Mouse (Mus musculus) liver, adult 2 months (tissue): ENCODE data around the gene Hspa1l. TPM values are rescaled to one million over a fixed set of nuclear protein-coding genes. Genes with fewer than 3 reads are reported as not detected.
"Not testable (repeated sequence)": the region's sequence is repeated elsewhere in the genome, so short reads cannot be mapped to it uniquely, and the experiment has no call there.

Experiments used
- DNase-seq: peaks from one replicate; pipeline ENCODE4 v3.0.0-alpha.2; 2011; ENCODE audit warnings: low read depth, low spot score; ENCODE audit errors: extremely low read depth
- H3K27ac ChIP-seq: fragments of 200-500 bp; replicated peaks from 2 replicates; pipeline ENCODE4 v1.5.1; 2012; ENCODE audit warnings: low read depth, mild to moderate bottlenecking, control low read depth, inconsistent platforms, low read length; ENCODE audit not compliant: insufficient read depth
- H3K27me3 ChIP-seq: fragments of 200-500 bp; 2 replicates; pipeline ENCODE4 v1.6.1; 2012; ENCODE audit warnings: mild to moderate bottlenecking, moderate library complexity, low read length, inconsistent platforms; ENCODE audit not compliant: control insufficient read depth, insufficient read depth
- H3K36me3 ChIP-seq: fragments of 200-500 bp; 2 replicates; pipeline ENCODE4 v1.6.1; 2012; ENCODE audit warnings: low read length, inconsistent platforms; ENCODE audit not compliant: control insufficient read depth, insufficient read depth
- H3K4me1 ChIP-seq: fragments of 200-500 bp; 2 replicates; pipeline ENCODE4 v1.6.1; 2011; ENCODE audit warnings: low read length; ENCODE audit not compliant: control insufficient read depth, insufficient read depth
- H3K4me3 ChIP-seq: fragments of 200-500 bp; 2 replicates; pipeline ENCODE4 v1.5.1; 2011; ENCODE audit warnings: low read depth, mild to moderate bottlenecking, control low read depth, low read length, moderate library complexity; ENCODE audit not compliant: insufficient read depth
- H3K79me2 ChIP-seq: fragments of 200-500 bp; 2 replicates; pipeline ENCODE4 v1.6.1; 2012; ENCODE audit warnings: inconsistent platforms, mild to moderate bottlenecking, low read length, moderate library complexity; ENCODE audit not compliant: control insufficient read depth, insufficient read depth
- H3K9ac ChIP-seq: fragments of 200-500 bp; 2 replicates; pipeline ENCODE4 v1.6.1; 2012; ENCODE audit warnings: low read depth, mild to moderate bottlenecking, control low read depth, inconsistent platforms, low read length
- CTCF ChIP-seq: fragments of 200-500 bp; IDR thresholded peaks from 2 replicates; pipeline ENCODE4 v1.5.1; 2011; ENCODE audit warnings: low read depth, low read length, control low read depth
- POLR2A ChIP-seq: fragments of 200-500 bp; IDR thresholded peaks from 2 replicates; pipeline ENCODE4 v1.6.1; 2011; ENCODE audit warnings: low read length, control low read depth; ENCODE audit not compliant: insufficient read depth; ENCODE audit errors: extremely low read depth
- WGBS: fragments of 180-500 bp; shearing (Covaris S2); methylation state at CpG from one replicate; pipeline ENCODE4 v1.1.7; 2018; 5-methylcytosine and 5-hydroxymethylcytosine counted together
- polyA plus RNA-seq: library from polyadenylated mRNA; depleted of rRNA; stranded (reverse); fragments of >200 nt; gene quantifications from 2 replicates; pipeline ENCODE4 v1.2.3, GENCODE M21; 2012
- total RNA-seq: library from RNA; depleted of rRNA; stranded (reverse); fragments of >200 nt; gene quantifications from 2 replicates; pipeline ENCODE4 v1.2.3, GENCODE M21; 2014

Gene Hspa1l
- total and polyA plus RNA-seq, 2 experiments: 0.18 TPM; not detected in 1

DNA sequence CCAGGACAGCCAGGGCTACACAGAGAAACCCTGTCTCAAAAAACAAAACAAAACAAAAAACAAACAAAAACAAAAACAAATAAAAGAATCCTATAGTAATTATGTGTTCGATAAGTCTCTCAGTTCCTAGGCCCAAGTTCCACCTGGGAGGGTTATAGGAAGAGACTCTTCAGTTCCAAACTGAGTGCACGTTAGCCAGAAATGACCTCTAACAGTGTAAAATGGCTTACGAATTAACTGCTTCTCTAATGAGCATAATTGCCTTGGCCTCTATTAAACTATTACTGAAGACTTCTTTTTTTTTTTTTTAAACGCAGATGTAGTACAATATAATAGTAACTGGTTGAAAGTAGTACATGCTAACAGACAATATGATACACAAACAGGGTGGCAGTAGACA lies 18.6 kb upstream of the Hspa1l start:
- 96% methylated on average over 4 of the region's 4 CpGs for WGBS
- no peak for TF ChIP-seq POLR2A
- TF ChIP-seq CTCF: no peak
- Histone ChIP-seq H3K27ac (no peak overlapping the region), H3K79me2 (peaks cover 5% of the 10 kb centered on the region; the same call in 1 of the 2 replicates), H3K9ac (no peak overlapping the region), H3K36me3 (peaks cover 7% of the 10 kb centered on the region; the same call in 1 of the 2 replicates), H3K4me1 (peaks cover 7% of the 10 kb centered on the region), H3K4me3 (no peak overlapping the region), H3K27me3 (no peaks in the 10 kb centered on the region)
- no peak for DNase-seq

DNA sequence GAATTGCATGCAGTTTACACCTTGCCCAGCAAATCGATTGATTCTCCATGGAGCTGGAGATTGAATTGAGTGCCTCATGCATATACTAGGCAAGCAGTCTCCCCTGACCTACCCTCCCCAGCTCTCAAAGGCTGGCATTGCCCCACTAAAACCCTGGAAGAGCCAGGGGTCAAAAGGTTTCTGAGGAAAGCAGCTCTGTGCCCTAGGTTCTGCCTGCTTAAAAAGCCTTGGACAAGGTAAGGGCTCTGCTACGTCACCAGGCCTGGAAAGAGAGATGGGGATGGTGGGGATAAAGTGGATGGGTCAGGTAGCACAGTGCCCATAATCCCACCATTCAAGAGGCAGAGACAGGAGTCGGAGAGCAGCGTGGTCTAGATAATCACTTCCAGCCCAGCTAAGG lies 17.7 kb upstream of the Hspa1l start:
- no peak for DNase-seq

GRCm38 (mm10) chr17:34955884-34956283 lies 16.6 kb upstream of the Hspa1l start:
- TF ChIP-seq POLR2A (no peak), CTCF (no peak)
- no peak for DNase-seq
- peaks cover 8% of the 10 kb centered on the region for H3K4me1 ChIP-seq
- peak overlapping the region; percentile 40; the same call in 1 of the 2 replicates for H3K27ac ChIP-seq
- peaks cover 1% of the 10 kb centered on the region; the same call in 1 of the 2 replicates for H3K36me3 ChIP-seq
- H3K9ac ChIP-seq: no peak overlapping the region
- no peak overlapping the region for H3K4me3 ChIP-seq
- 89% methylated on average over 3 of the region's 3 CpGs for WGBS
- H3K27me3 ChIP-seq: no peaks in the 10 kb centered on the region
- peaks cover 5% of the 10 kb centered on the region; the same call in 1 of the 2 replicates for H3K79me2 ChIP-seq

More for the DNA sequence above, 17.7 kb upstream of the Hspa1l start:
- H3K4me1 ChIP-seq: peaks cover 7% of the 10 kb centered on the region
- H3K4me3 ChIP-seq: no peak overlapping the region
- peaks cover 5% of the 10 kb centered on the region; the same call in 1 of the 2 replicates for H3K79me2 ChIP-seq
- H3K9ac ChIP-seq: no peak overlapping the region
- H3K27ac ChIP-seq: no peak overlapping the region
- TF ChIP-seq CTCF (no peak), POLR2A (no peak)
- peaks cover 6% of the 10 kb centered on the region; the same call in 1 of the 2 replicates for H3K36me3 ChIP-seq
- H3K27me3 ChIP-seq: no peaks in the 10 kb centered on the region
- 93% methylated on average over 4 of the region's 4 CpGs for WGBS

DNA sequence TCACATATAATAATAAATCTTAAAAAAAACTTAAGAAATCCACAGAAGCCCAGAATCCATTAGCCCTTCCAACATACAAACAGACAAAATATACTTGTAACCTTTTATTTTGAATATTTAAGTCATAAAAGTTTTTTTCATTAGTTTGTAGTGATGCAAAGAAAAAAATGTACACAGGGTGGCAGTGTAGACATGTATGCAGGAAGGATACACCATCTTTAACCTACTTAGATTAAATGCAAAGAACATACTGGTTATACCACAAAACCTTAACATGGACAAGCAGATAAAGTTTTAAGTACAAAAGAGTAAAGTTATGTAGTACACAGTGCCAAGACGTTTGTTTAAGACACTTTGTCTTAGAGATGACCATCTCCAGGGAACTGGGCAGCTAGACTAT lies 16.2 kb upstream of the Hspa1l start:
- Histone ChIP-seq H3K27ac (no peak overlapping the region), H3K36me3 (no peaks in the 10 kb centered on the region), H3K4me1 (peaks cover 7% of the 10 kb centered on the region), H3K79me2 (peaks cover 5% of the 10 kb centered on the region; the same call in 1 of the 2 replicates), H3K9ac (no peak overlapping the region), H3K4me3 (no peak overlapping the region), H3K27me3 (no peaks in the 10 kb centered on the region)
- no peak for TF ChIP-seq POLR2A
- no peak for DNase-seq
- WGBS: 30% methylated on average over 1 of the region's 1 CpGs

GRCm38 (mm10) chr17:34957291-34957690 lies 15.2 kb upstream of the Hspa1l start:
- H3K27me3 ChIP-seq, H3K27ac ChIP-seq, H3K79me2 ChIP-seq, H3K4me1 ChIP-seq, H3K36me3 ChIP-seq, H3K9ac ChIP-seq, DNase-seq: not testable (repeated sequence)
- WGBS: 9% methylated on average over 31 of the region's 40 CpGs
- H3K4me3 ChIP-seq: peak overlapping the region; percentile 18; the same call in 1 of the 2 replicates

DNA sequence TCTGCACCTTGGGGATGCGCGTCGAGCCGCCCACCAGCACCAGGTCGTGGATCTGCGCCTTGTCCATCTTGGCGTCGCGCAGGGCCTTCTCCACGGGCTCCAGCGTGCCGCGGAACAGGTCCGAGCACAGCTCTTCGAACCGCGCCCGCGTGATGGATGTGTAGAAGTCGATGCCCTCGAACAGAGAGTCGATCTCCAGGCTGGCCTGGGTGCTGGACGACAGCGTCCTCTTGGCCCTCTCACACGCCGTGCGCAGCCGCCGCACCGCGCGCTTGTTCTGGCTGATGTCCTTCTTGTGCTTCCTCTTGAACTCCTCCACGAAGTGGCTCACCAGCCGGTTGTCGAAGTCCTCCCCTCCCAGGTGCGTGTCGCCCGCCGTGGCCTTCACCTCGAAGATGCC lies 14.5 kb upstream of the Hspa1l start:
- H3K9ac ChIP-seq, H3K4me3 ChIP-seq, DNase-seq, H3K79me2 ChIP-seq, H3K4me1 ChIP-seq, H3K27me3 ChIP-seq, H3K27ac ChIP-seq, H3K36me3 ChIP-seq: not testable (repeated sequence)
- WGBS: 25% methylated on average over 24 of the region's 40 CpGs

DNA sequence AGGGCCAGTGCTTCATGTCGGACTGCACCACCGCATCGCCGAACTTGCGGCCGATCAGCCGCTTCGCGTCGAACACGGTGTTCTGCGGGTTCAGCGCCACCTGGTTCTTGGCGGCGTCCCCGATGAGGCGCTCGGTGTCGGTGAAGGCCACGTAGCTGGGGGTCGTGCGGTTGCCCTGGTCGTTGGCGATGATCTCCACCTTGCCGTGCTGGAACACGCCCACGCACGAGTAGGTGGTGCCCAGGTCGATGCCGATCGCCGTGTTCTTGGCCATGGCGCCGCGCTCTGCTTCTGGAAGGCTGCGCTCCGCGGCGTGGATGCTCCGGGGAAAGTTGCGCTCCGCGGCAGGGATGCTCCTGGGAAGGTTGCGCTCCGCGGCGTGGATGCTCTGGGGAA lies 13.8 kb upstream of the Hspa1l start:
- Histone ChIP-seq H3K4me3 (peak overlapping the region; percentile 52; the same call in 1 of the 2 replicates), H3K9ac (peak overlapping the region; percentile 55; the same call in 1 of the 2 replicates)
- WGBS: 0% methylated on average over 19 of the region's 47 CpGs
- H3K27me3 ChIP-seq, H3K4me1 ChIP-seq, H3K36me3 ChIP-seq, DNase-seq, H3K79me2 ChIP-seq, H3K27ac ChIP-seq: not testable (repeated sequence)
